Mouse (Mus musculus): Measurements from ENCODE around the gene Pcdh15. TPM values are rescaled to one million over a fixed set of nuclear protein-coding genes. Genes with fewer than 3 reads are reported as not detected.

The Pcdh15 gene
- total RNA-seq, 2 experiments from 2014 or later, result 32.1 to 35.0 TPM

- Histone ChIP-seq H3K4me3 (no peak overlapping the region), H3K27ac (no peak overlapping the region)
- DNase-seq (ENCODE audit: extremely low spot score in 1 of 2, low spot score in 2 of 2), result no peak
- TF ChIP-seq CTCF (IDR thresholded peaks at IDR 0.05), result no peak
- intact Hi-C loops (cut with DNase I), result no loop called here
These were observed 1280.4 kb downstream of the Pcdh15 start for GRCm38 (mm10) chr10:74379276-74380134.

- DNase-seq (ENCODE audit: extremely low spot score in 1 of 2, low spot score in 2 of 2), result no peak
- Histone ChIP-seq H3K27ac (no peak overlapping the region), H3K4me3 (no peak overlapping the region)
- intact Hi-C loops (cut with DNase I), result no loop called here
- TF ChIP-seq CTCF (IDR thresholded peaks at IDR 0.05), result no peak
These were observed 1288.7 kb downstream of the Pcdh15 start for GRCm38 (mm10) chr10:74387538-74388499.

DNA sequence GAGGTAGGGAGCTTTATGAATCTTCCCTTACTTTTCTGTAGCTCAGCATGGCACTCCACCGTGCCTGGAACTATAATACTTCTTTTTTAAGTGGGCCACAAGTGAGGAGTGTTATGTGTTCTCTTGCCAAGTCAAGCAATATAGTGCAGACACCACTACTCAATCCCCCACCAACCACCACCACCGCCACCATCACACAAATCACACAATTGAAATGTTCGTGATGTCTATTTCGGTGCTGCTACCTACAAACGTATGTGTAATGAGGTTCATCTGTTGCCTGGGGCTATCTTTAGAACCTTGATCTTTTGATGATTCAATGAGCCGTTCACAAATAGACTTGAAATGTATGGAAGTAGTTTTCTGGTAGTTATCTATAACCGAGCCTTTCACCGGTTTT lies 1304.0 kb downstream of the Pcdh15 start:
- TF ChIP-seq CTCF (IDR thresholded peaks at IDR 0.05), result no peak
- Histone ChIP-seq H3K27ac (no peak overlapping the region; the same call in 1 of the 2 replicates), H3K4me3 (no peak overlapping the region)
- peak; percentile 11 to 39 for DNase-seq (ENCODE audit: extremely low spot score in 1 of 2, low spot score in 2 of 2)
- intact Hi-C loops (cut with DNase I), result no loop called here

DNA sequence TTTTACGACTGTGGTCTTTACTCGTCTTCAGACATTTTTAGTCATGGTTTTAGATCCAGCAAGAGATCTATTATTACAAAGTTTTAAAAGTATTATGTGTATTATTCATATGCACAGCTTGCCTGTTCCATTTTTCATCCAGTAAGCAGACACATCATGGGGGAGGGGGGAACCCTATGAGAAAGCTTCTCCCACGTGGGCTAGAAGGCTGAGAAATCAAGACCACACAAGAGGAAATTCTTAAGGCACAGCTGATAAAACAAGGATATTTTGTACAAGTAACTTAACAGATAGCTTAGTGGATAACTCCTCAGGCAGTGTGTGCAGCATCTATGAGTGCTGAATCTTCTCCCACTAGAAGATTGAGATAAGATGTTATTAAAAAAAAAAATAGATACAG lies 1314.9 kb downstream of the Pcdh15 start:
- no peak for TF ChIP-seq CTCF (IDR thresholded peaks at IDR 0.05)
- H3K4me3 ChIP-seq, result no peak overlapping the region
- intact Hi-C loops (cut with DNase I), result no loop called here
- no peak overlapping the region for H3K27ac ChIP-seq
- no peak for DNase-seq (ENCODE audit: extremely low spot score in 1 of 2, low spot score in 2 of 2)

- intact Hi-C loops (cut with DNase I), result no loop called here
These were observed 1315.8 kb downstream of the Pcdh15 start for GRCm38 (mm10) chr10:74414945-74415344.

DNA sequence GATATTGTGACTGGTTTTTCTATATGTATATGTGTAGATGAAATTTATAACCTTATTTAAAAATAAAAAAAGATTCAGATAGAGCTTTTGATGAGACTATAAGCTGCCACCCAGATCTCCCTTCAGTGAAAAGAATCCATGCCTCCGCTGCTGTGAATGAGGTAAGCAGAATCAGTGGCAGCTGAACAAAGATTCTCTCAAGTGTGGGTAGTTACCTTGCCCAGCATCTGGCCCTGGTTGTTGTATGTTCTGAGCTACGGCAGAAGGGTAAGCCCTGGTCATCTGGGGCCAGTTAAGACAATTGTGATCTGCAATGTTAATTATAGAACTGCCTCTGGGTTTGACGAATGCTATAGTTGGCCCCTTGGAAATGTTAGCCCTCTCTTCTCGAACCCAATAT lies 1316.2 kb downstream of the Pcdh15 start:
- Histone ChIP-seq H3K27ac (peak overlapping the region; percentile 36; the same call in 1 of the 2 replicates), H3K4me3 (no peak overlapping the region)
- TF ChIP-seq CTCF (IDR thresholded peaks at IDR 0.05), result no peak
- intact Hi-C loops (cut with DNase I), result no loop called here
- no peak for DNase-seq (ENCODE audit: extremely low spot score in 1 of 2, low spot score in 2 of 2)

More at GRCm38 (mm10) chr10:74414945-74415344, 1315.8 kb downstream of the Pcdh15 start:
- TF ChIP-seq CTCF (IDR thresholded peaks at IDR 0.05), result no peak; the same call in 1 of the 2 replicates
- H3K4me3 ChIP-seq, result no peak overlapping the region
- no peak for DNase-seq (ENCODE audit: extremely low spot score in 1 of 2, low spot score in 2 of 2)
- no peak overlapping the region for H3K27ac ChIP-seq

DNA sequence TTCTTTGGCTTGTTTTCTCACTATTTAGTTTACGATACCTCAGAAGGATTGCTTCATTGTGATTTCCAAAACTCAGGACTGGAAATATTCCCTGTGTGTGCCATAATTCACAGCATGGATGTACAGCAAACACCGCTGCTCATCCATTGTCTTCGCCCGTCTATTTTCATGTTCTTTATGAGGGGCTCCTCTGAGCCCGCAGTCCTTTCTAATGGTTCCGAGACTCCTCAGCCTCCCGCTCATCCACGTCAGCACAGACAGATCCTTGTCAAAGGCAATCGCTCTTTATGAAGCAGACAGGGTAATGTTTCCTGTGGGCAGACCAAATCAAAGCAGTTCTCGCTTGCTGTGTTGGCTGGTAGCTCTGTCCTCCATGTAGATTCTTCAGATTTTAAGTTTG lies 1316.8 kb downstream of the Pcdh15 start:
- intact Hi-C loops (cut with DNase I), result no loop called here

DNA sequence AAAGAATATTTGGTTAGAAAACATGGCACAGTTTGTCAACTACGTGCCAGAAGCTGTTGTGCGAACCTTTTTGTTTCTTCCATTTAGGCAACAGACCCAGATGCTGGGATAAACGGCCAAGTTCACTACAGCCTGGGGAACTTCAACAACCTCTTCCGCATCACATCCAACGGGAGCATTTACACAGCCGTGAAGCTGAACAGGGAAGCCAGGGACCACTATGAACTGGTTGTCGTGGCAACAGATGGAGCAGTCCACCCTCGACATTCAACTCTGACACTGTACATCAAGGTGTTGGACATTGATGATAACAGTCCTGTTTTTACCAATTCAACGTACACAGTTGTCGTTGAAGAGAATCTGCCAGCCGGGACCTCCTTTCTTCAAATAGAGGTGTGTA lies 1350.9 kb downstream of the Pcdh15 start:
- H3K4me3 ChIP-seq, result no peak overlapping the region
- intact Hi-C loops (cut with DNase I), result no loop called here

More for the DNA sequence above, 1316.8 kb downstream of the Pcdh15 start:
- H3K4me3 ChIP-seq, result no peak overlapping the region
- TF ChIP-seq CTCF (IDR thresholded peaks at IDR 0.05), result no peak
- no peak for DNase-seq (ENCODE audit: extremely low spot score in 1 of 2, low spot score in 2 of 2)
- H3K27ac ChIP-seq, result peak overlapping the region; percentile 36; the same call in 1 of the 2 replicates

GRCm38 (mm10) chr10:74463972-74464371 lies 1364.8 kb downstream of the Pcdh15 start:
- no peak overlapping the region for H3K4me3 ChIP-seq
- intact Hi-C loops (cut with DNase I), result loop anchor here (2.0 to 10.0 kb wide), 4 partner anchors 247 to 1361 kb away; no protein-coding TSS in a partner anchor
- peak; percentile 68 for TF ChIP-seq CTCF (IDR thresholded peaks at IDR 0.05)
- H3K27ac ChIP-seq, result no peak overlapping the region
- DNase-seq (ENCODE audit: extremely low spot score in 1 of 2, low spot score in 2 of 2), result no peak

More for the DNA sequence above, 1350.9 kb downstream of the Pcdh15 start:
- no peak overlapping the region for H3K27ac ChIP-seq
- no peak for DNase-seq (ENCODE audit: extremely low spot score in 1 of 2, low spot score in 2 of 2)
- no peak for TF ChIP-seq CTCF (IDR thresholded peaks at IDR 0.05)

DNA sequence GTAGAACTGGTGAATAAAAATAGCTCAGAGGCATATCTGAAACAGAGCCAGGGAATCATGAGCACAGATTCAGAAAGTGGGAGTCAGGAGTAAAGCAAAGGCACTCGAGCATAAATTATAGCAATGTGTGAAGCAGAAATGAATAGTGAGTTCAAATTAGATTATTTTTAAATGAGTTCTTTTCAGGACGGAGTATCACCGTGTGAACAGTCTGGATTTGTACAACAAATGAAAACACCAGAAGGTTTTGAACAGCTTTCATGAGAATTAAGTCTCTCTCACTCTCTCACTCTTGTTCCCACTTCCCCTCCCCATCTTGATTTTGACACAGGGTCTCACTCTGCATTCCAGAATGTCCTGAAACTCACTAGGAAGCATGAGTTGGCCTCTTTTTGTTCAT lies 1381.6 kb downstream of the Pcdh15 start:
- no peak overlapping the region for H3K27ac ChIP-seq
- no peak for TF ChIP-seq CTCF (IDR thresholded peaks at IDR 0.05)
- H3K4me3 ChIP-seq, result no peak overlapping the region
- DNase-seq (ENCODE audit: extremely low spot score in 1 of 2, low spot score in 2 of 2), result no peak
- intact Hi-C loops (cut with DNase I), result no loop called here

- Histone ChIP-seq H3K27ac (no peak overlapping the region), H3K4me3 (no peak overlapping the region)
- TF ChIP-seq CTCF (IDR thresholded peaks at IDR 0.05), result no peak
- intact Hi-C loops (cut with DNase I), result no loop called here
- no peak for DNase-seq (ENCODE audit: extremely low spot score in 1 of 2, low spot score in 2 of 2)
These were observed 1413.2 kb downstream of the Pcdh15 start for GRCm38 (mm10) chr10:74512315-74512714.

DNA sequence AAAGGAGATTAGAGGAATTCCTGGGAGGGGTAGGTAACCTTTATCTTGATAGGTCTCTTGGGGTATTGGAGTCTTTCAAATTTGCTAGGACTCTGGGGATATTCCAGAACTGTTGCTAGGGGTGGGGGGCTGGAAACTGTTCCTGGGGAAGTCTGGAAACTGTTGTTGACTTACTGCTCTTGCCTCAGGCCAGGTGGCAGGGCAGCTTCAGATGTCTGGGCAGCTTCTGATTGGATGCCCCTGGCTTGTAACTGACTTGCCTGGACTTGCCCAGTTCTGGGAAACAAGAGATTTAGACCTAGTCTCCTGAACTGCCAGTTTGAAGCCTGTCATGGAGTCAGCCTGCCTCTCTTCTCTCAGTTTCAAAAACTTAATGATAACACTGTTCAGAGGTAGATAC lies 1414.6 kb downstream of the Pcdh15 start:
- DNase-seq (ENCODE audit: extremely low spot score in 1 of 2, low spot score in 2 of 2), result no peak
- Histone ChIP-seq H3K27ac (no peak overlapping the region), H3K4me3 (no peak overlapping the region)
- no peak for TF ChIP-seq CTCF (IDR thresholded peaks at IDR 0.05)
- intact Hi-C loops (cut with DNase I), result no loop called here
